Mouse (Mus musculus): ENCODE measurements around the gene Unc93a2. TPM values are rescaled to one million over a fixed set of nuclear protein-coding genes. Genes with fewer than 3 reads are reported as not detected.
"Not testable (repeated sequence)": the region's sequence is repeated elsewhere in the genome, so short reads cannot be mapped to it uniquely, and the experiment has no call there.

Unc93a2 gene
- polyA plus RNA-seq, 1 experiment from 2014 or later, result 2.6 TPM

DNA sequence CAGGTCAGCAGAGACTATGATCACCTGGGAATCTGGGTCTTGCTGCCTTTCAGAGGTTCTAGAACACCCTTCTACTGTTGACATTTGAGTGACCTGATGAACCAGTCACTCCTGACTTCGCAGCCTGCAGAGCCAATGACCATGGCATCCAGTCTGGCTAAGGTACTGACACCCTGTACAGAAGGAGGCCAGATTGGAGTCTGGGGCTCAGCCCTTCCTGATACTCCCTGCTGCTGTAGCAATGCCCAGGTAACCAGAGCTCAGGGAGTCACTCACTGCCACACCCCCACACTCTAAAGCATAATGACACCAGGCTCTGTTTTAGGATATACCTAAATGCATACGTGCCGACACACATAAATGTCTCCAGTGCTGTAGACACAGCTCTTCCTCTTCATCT, 2.6 kb downstream of the Unc93a2 start:
- not testable (repeated sequence) for DNase-seq (ENCODE audit: low spot score); H3K36me3 ChIP-seq (ENCODE audit: control insufficient read depth, insufficient read depth, low read length); H3K27ac ChIP-seq (replicated peaks); H3K4me3 ChIP-seq (ENCODE audit: low read depth, low read length); ATAC-seq (ENCODE audit: low FRiP score, low TSS enrichment); H3K9ac ChIP-seq (ENCODE audit: low read length); H3K4me2 ChIP-seq (replicated peaks; ENCODE audit: low read depth); H3K27me3 ChIP-seq (ENCODE audit: control insufficient read depth, insufficient read depth, low read length); H3K9me3 ChIP-seq (ENCODE audit: control insufficient read depth, low read length); H3K4me1 ChIP-seq (replicated peaks; ENCODE audit: control insufficient read depth, insufficient read depth)
- 82% methylated on average over 1 of the region's 3 CpGs for WGBS

DNA sequence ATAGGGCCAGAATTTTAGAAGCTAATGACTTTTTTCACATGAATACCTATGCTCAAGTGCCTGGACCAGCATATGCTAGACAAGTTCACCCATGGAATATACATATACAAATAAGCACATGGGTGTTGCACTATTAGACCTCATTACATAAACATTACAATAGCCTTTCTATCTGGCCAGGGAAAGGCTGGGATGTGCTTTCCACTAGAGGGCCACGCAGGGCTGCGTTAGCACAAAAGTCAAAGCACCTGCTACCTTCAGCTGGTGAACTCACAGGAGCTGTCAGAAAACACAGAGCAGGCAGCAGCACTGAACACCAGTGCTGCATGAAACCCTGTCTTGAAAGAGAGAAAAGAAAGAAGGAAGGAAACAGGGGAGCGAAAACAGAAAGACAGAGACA, 7.4 kb downstream of the Unc93a2 start:
- not testable (repeated sequence) for DNase-seq (ENCODE audit: low spot score); H3K36me3 ChIP-seq (ENCODE audit: control insufficient read depth, insufficient read depth, low read length)
- WGBS, result 23% methylated on average over 2 of the region's 3 CpGs

DNA sequence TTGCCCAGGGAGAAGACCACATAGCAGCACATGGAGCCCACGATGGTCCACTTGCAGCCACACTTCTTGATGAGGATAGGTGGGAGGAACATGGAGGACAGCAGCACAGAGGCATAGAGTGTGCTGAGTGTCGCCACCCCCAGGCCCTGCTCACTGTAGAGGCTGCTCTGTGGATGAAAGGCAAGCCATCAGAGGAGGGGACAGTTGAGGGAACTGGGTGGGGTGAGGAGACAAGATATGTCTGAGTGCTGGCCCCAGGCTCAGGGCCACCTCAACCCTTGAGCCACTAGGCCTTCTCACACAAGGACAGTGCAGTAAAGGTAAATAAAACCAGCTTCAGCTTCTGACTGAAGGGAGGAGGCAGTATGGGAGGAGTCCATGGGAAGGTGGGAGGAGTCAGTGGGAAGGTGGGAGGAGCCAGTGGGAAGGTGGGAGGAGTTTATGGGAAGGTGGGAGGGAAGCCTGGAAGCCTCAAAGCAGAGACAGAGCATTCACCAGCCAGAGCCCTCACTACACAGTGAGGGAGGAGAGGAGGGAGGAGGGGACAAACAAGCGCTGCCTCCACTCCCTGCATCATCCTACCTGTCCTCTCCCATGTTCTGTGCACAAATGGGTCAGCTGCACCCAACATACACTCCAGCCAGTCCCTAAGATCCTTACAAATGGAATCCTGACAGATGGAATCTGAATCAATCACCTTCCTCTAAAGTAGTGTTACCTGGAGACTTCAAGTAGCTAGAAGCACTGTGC, 8.1 kb downstream of the Unc93a2 start:
- 75% methylated on average over 1 of the region's 3 CpGs for WGBS
- ATAC-seq (ENCODE audit: low FRiP score, low TSS enrichment), result peak; percentile 55
- H3K4me2 ChIP-seq (replicated peaks; ENCODE audit: low read depth); H3K4me3 ChIP-seq (ENCODE audit: low read depth, low read length); DNase-seq (ENCODE audit: low spot score); H3K27ac ChIP-seq (replicated peaks); H3K27me3 ChIP-seq (ENCODE audit: control insufficient read depth, insufficient read depth, low read length); H3K9ac ChIP-seq (ENCODE audit: low read length); H3K4me1 ChIP-seq (replicated peaks; ENCODE audit: control insufficient read depth, insufficient read depth); H3K36me3 ChIP-seq (ENCODE audit: control insufficient read depth, insufficient read depth, low read length); H3K9me3 ChIP-seq (ENCODE audit: control insufficient read depth, low read length): not testable (repeated sequence)

More for the DNA sequence above, 7.4 kb downstream of the Unc93a2 start:
- not testable (repeated sequence) for ATAC-seq (ENCODE audit: low FRiP score, low TSS enrichment); H3K4me1 ChIP-seq (replicated peaks; ENCODE audit: control insufficient read depth, insufficient read depth); H3K4me3 ChIP-seq (ENCODE audit: low read depth, low read length); H3K9me3 ChIP-seq (ENCODE audit: control insufficient read depth, low read length); H3K9ac ChIP-seq (ENCODE audit: low read length); H3K27me3 ChIP-seq (ENCODE audit: control insufficient read depth, insufficient read depth, low read length); H3K27ac ChIP-seq (replicated peaks); H3K4me2 ChIP-seq (replicated peaks; ENCODE audit: low read depth)

DNA sequence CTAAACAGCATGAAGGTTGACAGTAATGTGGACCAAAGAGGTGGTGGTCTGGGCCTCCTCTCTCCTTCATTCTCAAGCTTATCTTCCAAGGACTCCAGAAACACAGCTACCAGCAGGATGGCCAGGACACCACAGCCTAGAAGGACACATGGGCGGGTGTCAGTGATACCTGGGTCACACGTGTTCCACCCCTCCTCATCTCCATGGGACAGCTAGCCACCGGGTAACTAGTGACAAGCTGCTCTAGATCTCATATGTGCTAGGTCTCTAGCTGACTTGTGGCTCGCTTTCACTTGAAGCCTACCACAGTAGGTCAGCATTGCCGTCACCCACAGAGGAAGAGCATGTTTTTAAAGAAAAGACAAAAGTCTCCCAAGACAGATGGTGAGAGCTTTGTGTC, 13.4 kb downstream of the Unc93a2 start, which contains the start of gene Gm49630:
Gm49630 (minus strand) TSS at position 101 of the 400 bp plus-strand sequence.
- DNase-seq (ENCODE audit: low spot score); H3K4me1 ChIP-seq (replicated peaks; ENCODE audit: control insufficient read depth, insufficient read depth); H3K36me3 ChIP-seq (ENCODE audit: control insufficient read depth, insufficient read depth, low read length); H3K27me3 ChIP-seq (ENCODE audit: control insufficient read depth, insufficient read depth, low read length); ATAC-seq (ENCODE audit: low FRiP score, low TSS enrichment); H3K9me3 ChIP-seq (ENCODE audit: control insufficient read depth, low read length); H3K4me3 ChIP-seq (ENCODE audit: low read depth, low read length); H3K4me2 ChIP-seq (replicated peaks; ENCODE audit: low read depth); H3K27ac ChIP-seq (replicated peaks); H3K9ac ChIP-seq (ENCODE audit: low read length): not testable (repeated sequence)
- WGBS, result 53% methylated on average over 2 of the region's 5 CpGs

DNA sequence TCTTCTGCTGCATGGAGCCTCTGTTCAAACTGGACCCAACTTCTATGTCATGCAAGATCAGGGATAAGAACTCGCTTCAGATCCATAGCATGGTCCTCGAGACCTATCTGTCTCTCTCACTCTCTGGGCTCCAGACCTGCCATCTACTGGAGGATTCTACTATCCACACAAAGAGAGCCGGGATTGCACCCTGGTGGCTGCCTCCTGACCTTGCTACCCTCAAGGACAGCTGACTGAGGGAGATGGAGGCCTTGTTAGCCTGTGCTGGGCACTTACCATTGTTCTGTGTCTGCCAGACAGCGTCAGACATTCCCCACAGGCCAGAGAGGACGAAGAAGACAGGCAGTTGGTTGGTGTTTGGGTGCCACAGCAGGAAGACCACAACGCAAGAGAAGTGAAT, 15.9 kb downstream of the Unc93a2 start:
- not testable (repeated sequence) for H3K36me3 ChIP-seq (ENCODE audit: control insufficient read depth, insufficient read depth, low read length); H3K27me3 ChIP-seq (ENCODE audit: control insufficient read depth, insufficient read depth, low read length); H3K4me3 ChIP-seq (ENCODE audit: low read depth, low read length); ATAC-seq (ENCODE audit: low FRiP score, low TSS enrichment); H3K4me2 ChIP-seq (replicated peaks; ENCODE audit: low read depth); H3K27ac ChIP-seq (replicated peaks); H3K9ac ChIP-seq (ENCODE audit: low read length); H3K9me3 ChIP-seq (ENCODE audit: control insufficient read depth, low read length); DNase-seq (ENCODE audit: low spot score); H3K4me1 ChIP-seq (replicated peaks; ENCODE audit: control insufficient read depth, insufficient read depth)
- WGBS, result 74% methylated on average over 4 of the region's 6 CpGs

DNA sequence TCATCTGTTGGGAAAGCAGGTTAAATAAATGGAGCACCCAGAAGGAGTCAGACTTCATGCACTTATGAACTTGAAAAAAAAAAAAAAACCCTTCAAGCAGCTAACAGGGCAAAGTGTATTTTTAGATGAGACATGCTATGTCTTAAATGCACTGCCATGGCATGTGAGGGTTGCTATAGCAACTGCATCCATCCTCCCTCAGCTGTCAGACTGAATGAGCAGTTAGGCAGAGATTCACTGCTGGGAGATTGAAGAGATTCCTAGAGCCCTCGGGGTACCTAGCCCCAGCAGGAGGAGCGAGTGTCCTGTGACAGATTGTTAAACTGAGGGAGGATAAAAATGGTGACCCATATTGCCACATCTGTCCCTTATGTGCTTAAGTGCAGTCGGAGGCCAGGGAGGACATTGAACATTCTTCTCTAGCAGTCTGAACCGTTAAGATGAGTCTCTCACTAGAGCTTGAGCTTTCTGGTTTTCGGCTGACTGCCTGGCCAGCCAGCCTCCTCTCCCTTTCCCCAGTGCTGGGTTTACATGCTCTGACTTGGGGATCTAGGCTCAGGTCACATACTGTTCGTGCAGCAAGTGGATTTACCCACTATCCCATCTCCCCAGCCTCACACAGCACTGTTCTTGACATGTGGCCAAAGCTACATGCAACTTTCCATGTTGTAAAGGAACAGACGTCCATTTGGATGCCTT, 18.4 kb downstream of the Unc93a2 start:
- H3K4me2 ChIP-seq (replicated peaks; ENCODE audit: low read depth); H3K4me1 ChIP-seq (replicated peaks; ENCODE audit: control insufficient read depth, insufficient read depth); H3K36me3 ChIP-seq (ENCODE audit: control insufficient read depth, insufficient read depth, low read length); ATAC-seq (ENCODE audit: low FRiP score, low TSS enrichment); H3K27ac ChIP-seq (replicated peaks); H3K9me3 ChIP-seq (ENCODE audit: control insufficient read depth, low read length); H3K9ac ChIP-seq (ENCODE audit: low read length); DNase-seq (ENCODE audit: low spot score); H3K4me3 ChIP-seq (ENCODE audit: low read depth, low read length); H3K27me3 ChIP-seq (ENCODE audit: control insufficient read depth, insufficient read depth, low read length): not testable (repeated sequence)
- WGBS, result 22% methylated on average over 3 of the region's 7 CpGs

DNA sequence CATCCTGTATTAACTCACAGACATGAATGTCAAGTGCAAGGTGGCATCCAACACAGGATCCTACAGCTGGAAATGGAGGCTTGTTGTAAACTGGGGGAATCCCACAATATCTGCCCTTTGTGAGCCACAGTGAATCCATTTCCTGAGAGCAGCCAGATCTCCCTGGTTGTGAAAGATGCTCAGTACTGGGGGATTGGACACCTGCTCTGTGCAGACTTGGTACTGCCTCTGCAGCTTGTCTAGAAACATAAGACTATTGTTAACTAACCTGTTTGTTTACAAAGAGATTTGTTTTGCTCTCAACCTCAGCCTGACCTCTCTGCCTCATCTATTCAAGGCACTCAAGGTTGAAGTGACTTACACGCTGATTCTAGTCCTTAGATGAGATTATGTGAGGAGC, 19.0 kb downstream of the Unc93a2 start:
- not testable (repeated sequence) for DNase-seq (ENCODE audit: low spot score); H3K9ac ChIP-seq (ENCODE audit: low read length); ATAC-seq (ENCODE audit: low FRiP score, low TSS enrichment); H3K4me1 ChIP-seq (replicated peaks; ENCODE audit: control insufficient read depth, insufficient read depth); H3K27me3 ChIP-seq (ENCODE audit: control insufficient read depth, insufficient read depth, low read length); H3K36me3 ChIP-seq (ENCODE audit: control insufficient read depth, insufficient read depth, low read length); H3K4me3 ChIP-seq (ENCODE audit: low read depth, low read length); H3K27ac ChIP-seq (replicated peaks); H3K4me2 ChIP-seq (replicated peaks; ENCODE audit: low read depth); H3K9me3 ChIP-seq (ENCODE audit: control insufficient read depth, low read length)
- WGBS, result no CpG with 5 or more reads among the region's 1 CpGs

DNA sequence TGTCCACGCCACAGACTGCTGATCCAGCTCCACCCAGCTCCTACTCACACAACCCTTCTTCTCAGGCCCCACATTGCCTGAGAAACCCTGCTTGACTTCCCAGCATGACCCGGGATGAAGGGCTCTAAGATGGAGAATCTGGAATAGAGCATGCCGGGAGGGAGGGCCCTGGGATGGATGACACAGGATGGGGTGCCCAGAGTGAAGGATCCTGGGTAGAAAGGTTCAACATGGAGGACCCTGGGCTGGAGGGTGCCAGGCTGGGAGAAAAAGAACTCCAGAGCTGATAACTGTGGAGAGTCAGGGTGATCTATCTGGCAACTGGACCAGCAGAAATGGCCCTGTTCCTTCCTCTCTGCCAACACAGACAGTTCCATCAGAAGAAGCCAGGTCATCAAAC, 19.6 kb downstream of the Unc93a2 start:
- ATAC-seq (ENCODE audit: low FRiP score, low TSS enrichment); H3K36me3 ChIP-seq (ENCODE audit: control insufficient read depth, insufficient read depth, low read length); H3K4me3 ChIP-seq (ENCODE audit: low read depth, low read length); H3K4me1 ChIP-seq (replicated peaks; ENCODE audit: control insufficient read depth, insufficient read depth); H3K27ac ChIP-seq (replicated peaks); H3K4me2 ChIP-seq (replicated peaks; ENCODE audit: low read depth); DNase-seq (ENCODE audit: low spot score); H3K9ac ChIP-seq (ENCODE audit: low read length); H3K27me3 ChIP-seq (ENCODE audit: control insufficient read depth, insufficient read depth, low read length); H3K9me3 ChIP-seq (ENCODE audit: control insufficient read depth, low read length): not testable (repeated sequence)
- no CpG with 5 or more reads among the region's 3 CpGs for WGBS

Measured in stomach, postnatal 0 days (tissue).